Mouse (Mus musculus) kidney, adult 2 months (tissue): ENCODE data around the gene Cadps.

ENCODE experiments used
- CTCF ChIP-seq: fragments of 200-500 bp; conservative IDR thresholded peaks from 2 replicates; pipeline ENCODE4 v1.5.1; 2011; ENCODE audit warnings: low read depth, mild to moderate bottlenecking, control low read depth, low read length, moderate library complexity, mixed read lengths; ENCODE audit not compliant: insufficient read depth, insufficient read length
- POLR2A ChIP-seq: fragments of 200-500 bp; IDR thresholded peaks from one replicate; pipeline ENCODE4 v1.6.1; 2011; ENCODE audit warnings: low read depth, low read length, control low read depth

DNA sequence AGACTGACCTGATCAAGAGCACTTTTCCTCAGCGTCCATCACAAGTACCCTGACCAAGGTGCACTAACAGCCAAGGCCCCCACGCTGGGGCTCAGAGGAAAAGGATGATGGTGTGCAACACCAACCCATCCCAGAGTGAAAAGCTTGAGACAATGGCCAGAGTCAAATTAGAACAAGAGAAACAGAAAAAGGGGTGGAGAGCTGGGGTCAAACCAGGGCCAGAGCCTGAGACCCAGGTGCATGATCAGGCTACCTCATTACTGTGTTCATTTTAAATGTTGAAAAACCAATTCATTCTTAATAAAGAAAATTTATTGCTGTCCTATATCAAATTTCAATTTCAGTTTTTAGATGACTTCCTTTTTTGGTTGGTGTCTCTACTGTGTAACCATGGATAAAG lies 184.1 kb downstream of the Cadps start:
- TF ChIP-seq CTCF (no peak), POLR2A (no peak)
